Mouse (Mus musculus): ENCODE measurements around the gene Gadl1.

Gadl1 gene

GRCm38 (mm10) chr9:116087880-116088279 lies 178.6 kb downstream of the Gadl1 start:
- DNase-seq (ENCODE audit: low spot score in 2 of 2), result peak; percentile 49 to 64

GRCm38 (mm10) chr9:116088912-116089311 lies 179.7 kb downstream of the Gadl1 start:
- no peak for DNase-seq (ENCODE audit: low spot score in 2 of 2)

- DNase-seq (ENCODE audit: low spot score in 2 of 2), result no peak
Observed at GRCm38 (mm10) chr9:116090296-116090695, 181.0 kb downstream of the Gadl1 start.

GRCm38 (mm10) chr9:116091101-116091841 lies 182.0 kb downstream of the Gadl1 start:
- DNase-seq (ENCODE audit: low spot score in 2 of 2), result no peak

- no peak for DNase-seq (ENCODE audit: low spot score in 2 of 2)
Observed at GRCm38 (mm10) chr9:116091921-116092320, 182.7 kb downstream of the Gadl1 start.

- DNase-seq (ENCODE audit: low spot score in 2 of 2), result peak in 1 of 2 experiments; percentile 34
Observed at GRCm38 (mm10) chr9:116098724-116099595, 189.7 kb downstream of the Gadl1 start.

GRCm38 (mm10) chr9:116099596-116099993 lies 190.3 kb downstream of the Gadl1 start:
- no peak for DNase-seq (ENCODE audit: low spot score in 2 of 2)

GRCm38 (mm10) chr9:116100015-116100414 lies 190.8 kb downstream of the Gadl1 start:
- no peak for DNase-seq (ENCODE audit: low spot score in 2 of 2)

GRCm38 (mm10) chr9:116101842-116102241 lies 192.6 kb downstream of the Gadl1 start:
- no peak for DNase-seq (ENCODE audit: low spot score in 2 of 2)

GRCm38 (mm10) chr9:116104770-116105169 lies 195.5 kb downstream of the Gadl1 start:
- DNase-seq (ENCODE audit: low spot score in 2 of 2), result no peak

- no peak for DNase-seq (ENCODE audit: low spot score in 2 of 2)
Observed at GRCm38 (mm10) chr9:116108729-116109128, 199.5 kb downstream of the Gadl1 start.

GRCm38 (mm10) chr9:116111149-116111970 lies 202.1 kb downstream of the Gadl1 start:
- no peak for DNase-seq (ENCODE audit: low spot score in 2 of 2)

GRCm38 (mm10) chr9:116114339-116114738 lies 205.1 kb downstream of the Gadl1 start:
- no peak for DNase-seq (ENCODE audit: low spot score in 2 of 2)

GRCm38 (mm10) chr9:116115875-116116274 lies 206.6 kb downstream of the Gadl1 start:
- DNase-seq (ENCODE audit: low spot score in 2 of 2), result no peak

- no peak for DNase-seq (ENCODE audit: low spot score in 2 of 2)
Observed at GRCm38 (mm10) chr9:116118332-116118872, 209.1 kb downstream of the Gadl1 start.

- DNase-seq (ENCODE audit: low spot score in 2 of 2), result no peak
Observed at GRCm38 (mm10) chr9:116119990-116120389, 210.7 kb downstream of the Gadl1 start.

GRCm38 (mm10) chr9:116121472-116121871 lies 212.2 kb downstream of the Gadl1 start:
- no peak for DNase-seq (ENCODE audit: low spot score in 2 of 2)

- DNase-seq (ENCODE audit: low spot score in 2 of 2), result no peak
Observed at GRCm38 (mm10) chr9:116122544-116122943, 213.3 kb downstream of the Gadl1 start.

GRCm38 (mm10) chr9:116122969-116123589 lies 213.8 kb downstream of the Gadl1 start:
- no peak for DNase-seq (ENCODE audit: low spot score in 2 of 2)
